ENCODE assay signal across 16 mouse cellular contexts in genomic region chr17:46012211-46012610, GRCm38 (mm10). TPM values are rescaled to one million over a fixed set of nuclear protein-coding genes. Genes with fewer than 3 reads are reported as not detected.
"Had no signal": no experiment of that assay in that cellular context is flagged by ENCODE, and none has a peak within 500 bp of the region (broad histone marks: within the 10 kb centered on the region; RNA-seq: fewer than 3 reads in every experiment).

No protein-coding gene starts in this region.

- H3K9me3 ChIP-seq: megakaryocyte, embryonic 14.5 days; midbrain, embryonic 10.5 days; midbrain, embryonic 13.5 days had no signal

- H3K4me3 ChIP-seq: layer of hippocampus, adult 2 months; megakaryocyte, embryonic 14.5 days; midbrain, embryonic 10.5 days; midbrain, embryonic 13.5 days had no signal

- ATAC-seq: hindbrain, postnatal 0 days; inflammation-experienced regulatory T-cells, adult 6 months; midbrain, embryonic 13.5 days; midbrain, embryonic 16.5 days had no signal

- H3K9ac ChIP-seq: liver, embryonic 14.5 days; midbrain, embryonic 13.5 days had no signal

- DNase-seq: kidney, adult 11 months; kidney, adult 8-10 months; kidney, postnatal 14 days; layer of hippocampus, adult 9-11 months; lung, adult 2 months; lung, postnatal 14 days; thymus, postnatal 25 days had no signal

- H3K27me3 ChIP-seq: midbrain, embryonic 13.5 days had no signal

- H3K4me2 ChIP-seq: liver, embryonic 11.5 days; midbrain, embryonic 13.5 days had no signal

- H3K27ac ChIP-seq: hindbrain, postnatal 0 days; layer of hippocampus, adult 2 months; liver, embryonic 14.5 days; midbrain, embryonic 10.5 days; midbrain, embryonic 13.5 days had no signal

RNA-seq across cellular contexts. Expression of gene Vegfa, which starts 20.0 kb away (rescaled TPM):
- polyA plus RNA-seq: inflammation-experienced regulatory T-cells, adult 6 months had no signal
